Mouse (Mus musculus): ENCODE measurements around the gene Vmn1r64. TPM values are rescaled to one million over a fixed set of nuclear protein-coding genes. Genes with fewer than 3 reads are reported as not detected.

Vmn1r64 gene
- total RNA-seq (2023) = not detected

GRCm38 (mm10) chr7:5884442-5884841 lies at the start of gene Vmn1r64:
Gene Vmn1r64, minus strand, starts transcription at chr7:5884542.

Other genes with a start within 250 kb of the Vmn1r64 start
- gene Vmn1r62, start 210.9 kb downstream of the Vmn1r64 start, total RNA-seq (2023) = not detected
- gene Vmn1r63, start 79.1 kb downstream of the Vmn1r64 start, total RNA-seq (2023) = not detected
- not detected for gene Vmn1r65, start 126.5 kb upstream of the Vmn1r64 start, total RNA-seq (2023)
- gene Nlrp4c, start 160.6 kb upstream of the Vmn1r64 start, total RNA-seq (2023) = not detected